Mouse (Mus musculus) thymus, adult 2 months (tissue): Measurements from ENCODE around the gene Brsk2.

Source experiments
- CTCF ChIP-seq: fragments of 200-500 bp; IDR thresholded peaks from 2 replicates; pipeline ENCODE4 v1.5.1; 2012; ENCODE audit warnings: mild to moderate bottlenecking, control low read depth, low read length, moderate library complexity, borderline replicate concordance; ENCODE audit not compliant: control insufficient read depth, poor library complexity, insufficient read depth; ENCODE audit errors: extremely low read depth
- POLR2A ChIP-seq: fragments of 200-500 bp; IDR thresholded peaks from 2 replicates; pipeline ENCODE4 v1.6.1; 2012; ENCODE audit warnings: mild to moderate bottlenecking, low read length, control low read depth, moderate library complexity; ENCODE audit not compliant: control insufficient read depth, poor library complexity, insufficient read depth; ENCODE audit errors: extremely low read depth

GRCm38 (mm10) chr7:141978003-141978402 lies 28.5 kb downstream of the Brsk2 start:
- TF ChIP-seq CTCF, result no peak
- TF ChIP-seq POLR2A, result no peak
